Mouse (Mus musculus) brain, embryonic 14.5 days (tissue): ENCODE data around the gene Fam161a.

Source experiments
- CTCF ChIP-seq: fragments of 200-500 bp; IDR thresholded peaks from 2 replicates; pipeline ENCODE4 v1.5.1; 2012; ENCODE audit warnings: inconsistent platforms, mild to moderate bottlenecking, moderate library complexity, borderline replicate concordance; ENCODE audit not compliant: insufficient read depth, insufficient read length; ENCODE audit errors: extremely low read depth
- POLR2A ChIP-seq: fragments of 200-500 bp; IDR thresholded peaks from 2 replicates; pipeline ENCODE4 v1.6.1; 2012; ENCODE audit warnings: mild to moderate bottlenecking, inconsistent platforms, borderline replicate concordance; ENCODE audit not compliant: poor library complexity, insufficient read depth, insufficient read length, severe bottlenecking; ENCODE audit errors: extremely low read depth

DNA sequence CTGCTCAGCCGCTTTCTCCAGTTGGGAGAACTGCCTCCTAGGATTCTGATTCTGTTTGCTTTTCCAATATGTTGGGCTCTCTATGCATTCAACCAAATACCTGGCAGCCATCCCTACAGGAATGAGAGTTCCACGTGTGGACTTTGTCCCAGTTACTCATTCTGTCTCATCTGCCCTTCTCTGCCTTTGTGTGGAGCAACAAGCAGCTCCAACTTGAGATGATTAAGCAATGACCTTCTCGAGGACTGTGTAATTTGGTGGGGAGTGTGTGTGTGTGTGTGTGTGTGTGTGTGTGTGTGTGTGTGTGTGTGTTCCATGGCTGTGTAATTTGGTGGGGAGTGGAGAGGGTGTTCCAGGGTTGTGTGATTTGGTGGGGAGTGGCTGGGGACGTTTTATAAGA, 45.0 kb downstream of the Fam161a start:
- TF ChIP-seq CTCF (no peak), POLR2A (no peak)
